Mouse (Mus musculus) CH12.LX (cell line): ENCODE results near the gene Chst8.

Experiments
- CTCF ChIP-seq, 2 experiments: IDR thresholded peaks in 1 of 2; conservative IDR thresholded peaks in 1 of 2; 2 replicates each; pipeline ENCODE4 v1.5.1; 2011 to 2012; ENCODE audit warnings: low read depth in 2 of 2, low read length in 2 of 2, improper control_type of control experiment in 1 of 2, inconsistent platforms in 1 of 2, mild to moderate bottlenecking in 1 of 2, moderate library complexity in 1 of 2
- ELF1 ChIP-seq: IDR thresholded peaks from 2 replicates; pipeline ENCODE4 v1.6.1; 2014; ENCODE audit warnings: low read depth, mild to moderate bottlenecking, inconsistent platforms, low read length, improper control_type of control experiment
- ZMIZ1 ChIP-seq: IDR thresholded peaks from 2 replicates; pipeline ENCODE4 v1.6.1; 2012; ENCODE audit warnings: low read depth, mild to moderate bottlenecking, inconsistent platforms, low read length, improper control_type of control experiment

DNA sequence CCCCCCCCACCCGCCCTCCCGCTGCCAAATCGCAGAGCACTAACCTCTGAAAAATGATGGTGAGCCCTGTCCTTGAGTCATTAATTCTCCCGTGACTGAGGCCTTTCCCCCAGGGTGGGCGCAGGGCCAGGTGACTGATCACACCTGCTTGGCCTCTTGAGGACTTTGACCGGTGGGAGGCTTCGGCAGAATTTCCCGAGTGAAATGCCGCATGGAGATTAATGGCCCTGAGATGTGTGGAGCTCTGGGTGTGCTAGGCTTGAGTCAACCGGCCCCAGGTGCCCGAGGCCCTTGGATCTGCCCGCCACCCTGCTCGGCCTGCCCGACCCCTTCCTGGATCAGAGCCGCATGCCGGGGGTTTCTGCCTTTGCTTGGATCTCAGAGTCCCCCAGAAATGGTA, 144.6 kb downstream of the Chst8 start:
- TF ChIP-seq ZMIZ1: no peak
- no peak for TF ChIP-seq CTCF (conservative IDR thresholded peaks at IDR 0.05 in 1 of 2, IDR thresholded peaks at IDR 0.05 in 1 of 2; ENCODE audit: low read depth in 2 of 2, low read length in 2 of 2)
- TF ChIP-seq ELF1: no peak
